Mouse (Mus musculus) bone marrow, adult 2 months (tissue): ENCODE results near the gene Cdc42se2. TPM values are rescaled to one million over a fixed set of nuclear protein-coding genes. Genes with fewer than 3 reads are reported as not detected.

Experiments
- H3K27ac ChIP-seq: fragments of 200-500 bp; 2 replicates; pipeline ENCODE4 v1.5.1; 2012; ENCODE audit warnings: low read depth, mild to moderate bottlenecking, control low read depth, inconsistent platforms, low read length; ENCODE audit not compliant: control insufficient read depth, poor library complexity, insufficient read depth
- H3K4me1 ChIP-seq: fragments of 200-500 bp; 2 replicates; pipeline ENCODE4 v1.6.1; 2011; ENCODE audit warnings: low read length; ENCODE audit not compliant: control insufficient read depth, insufficient read depth
- H3K4me3 ChIP-seq: fragments of 200-500 bp; replicated peaks from 2 replicates; pipeline ENCODE3; 2011; ENCODE audit warnings: mild to moderate bottlenecking, low read depth, low read length, control low read depth; ENCODE audit not compliant: control insufficient read depth
- CTCF ChIP-seq: fragments of 200-500 bp; IDR thresholded peaks from 2 replicates; pipeline ENCODE4 v1.5.1; 2011; ENCODE audit warnings: low read length, control low read depth; ENCODE audit not compliant: control insufficient read depth, insufficient read depth
- POLR2A ChIP-seq: fragments of 200-500 bp; IDR thresholded peaks from 2 replicates; pipeline ENCODE4 v1.6.1; 2011; ENCODE audit warnings: low read depth, mild to moderate bottlenecking, control low read depth, low read length, borderline replicate concordance; ENCODE audit not compliant: control insufficient read depth
- WGBS: fragments of 180-500 bp; shearing (Covaris S2); methylation state at CpG from one replicate; pipeline ENCODE4 v1.1.7; 2018; 5-methylcytosine and 5-hydroxymethylcytosine counted together
- polyA plus RNA-seq: library from polyadenylated mRNA; stranded (reverse); fragments of >200 nt; gene quantifications from 2 replicates; pipeline ENCODE4 v1.2.4, GENCODE M21; 2011; ENCODE audit warnings: low replicate concordance; ENCODE audit not compliant: missing spikeins, insufficient read depth, insufficient read length

Gene Cdc42se2
- polyA plus RNA-seq, 1 experiment = 17.9 TPM

GRCm38 (mm10) chr11:54806891-54807290 lies 19.4 kb upstream of the Cdc42se2 start:
- H3K27ac ChIP-seq = peak overlapping the region; percentile 26; the same call in 1 of the 2 replicates
- TF ChIP-seq CTCF = no peak
- TF ChIP-seq POLR2A = no peak
- no peak overlapping the region for H3K4me3 ChIP-seq
- peaks cover 7% of the 10 kb centered on the region; the same call in 1 of the 2 replicates for H3K4me1 ChIP-seq
- whole genome bisulfite sequencing = 95% methylated on average over 28 of the region's 28 CpGs

- H3K4me1 ChIP-seq = peaks cover 12% of the 10 kb centered on the region
- WGBS = 77% methylated on average over 4 of the region's 4 CpGs
- no peak overlapping the region for H3K4me3 ChIP-seq
- TF ChIP-seq POLR2A (no peak), CTCF (no peak)
- H3K27ac ChIP-seq = no peak overlapping the region
Observed at GRCm38 (mm10) chr11:54805196-54805595, 17.7 kb upstream of the Cdc42se2 start.

GRCm38 (mm10) chr11:54802621-54803020 lies 15.1 kb upstream of the Cdc42se2 start:
- no peak overlapping the region for H3K27ac ChIP-seq
- WGBS = 31% methylated on average over 6 of the region's 6 CpGs
- no peak for TF ChIP-seq CTCF
- TF ChIP-seq POLR2A = no peak
- peaks cover 12% of the 10 kb centered on the region for H3K4me1 ChIP-seq
- H3K4me3 ChIP-seq = no peak overlapping the region

DNA sequence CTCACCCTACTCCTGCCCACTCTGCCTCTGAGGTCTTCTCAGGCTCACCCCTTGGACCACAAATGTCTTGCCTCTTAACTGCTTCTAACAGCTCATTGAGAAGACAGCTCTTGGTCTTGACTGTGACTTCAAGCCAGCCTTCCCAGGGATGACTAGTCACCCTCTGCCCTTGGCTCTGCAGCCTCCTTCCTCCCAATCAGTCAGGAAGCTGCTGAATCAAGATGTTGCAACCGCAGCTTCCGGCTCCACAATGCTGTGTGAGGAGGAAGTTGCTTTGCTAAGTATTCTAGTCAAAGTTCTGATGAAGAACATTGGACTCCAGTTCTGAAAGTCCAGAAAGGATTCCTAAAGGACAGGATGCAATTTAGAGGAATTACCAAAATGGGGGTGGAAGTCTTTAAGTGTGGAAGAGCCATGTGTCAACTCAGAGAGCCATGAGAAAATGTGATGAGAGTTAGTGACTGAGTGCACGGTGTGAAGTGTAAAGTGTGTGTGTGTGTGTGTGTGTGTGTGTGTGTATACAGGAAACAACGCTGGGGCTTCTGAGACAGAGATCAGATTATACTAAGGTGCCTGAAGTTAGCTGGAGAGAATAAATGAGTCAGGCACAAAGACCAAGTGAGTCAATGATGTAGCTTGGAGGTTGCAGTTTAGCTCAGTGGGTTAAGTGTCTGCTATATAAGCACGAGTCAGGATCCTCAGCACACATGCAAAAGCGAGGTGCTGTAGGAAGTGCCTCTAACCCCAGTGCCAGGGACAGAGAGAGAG lies 14.5 kb upstream of the Cdc42se2 start:
- Histone ChIP-seq H3K27ac (peak overlapping the region; percentile 59; the same call in 1 of the 2 replicates), H3K4me3 (no peak overlapping the region), H3K4me1 (peaks cover 11% of the 10 kb centered on the region)
- WGBS = under 1% methylated on average over 6 of the region's 6 CpGs
- no peak for TF ChIP-seq POLR2A
- no peak for TF ChIP-seq CTCF

- no peak overlapping the region for H3K27ac ChIP-seq
- peaks cover 10% of the 10 kb centered on the region for H3K4me1 ChIP-seq
- TF ChIP-seq CTCF = no peak
- no peak for TF ChIP-seq POLR2A
- WGBS = 69% methylated on average over 11 of the region's 11 CpGs
- H3K4me3 ChIP-seq = no peak overlapping the region
Observed at GRCm38 (mm10) chr11:54796551-54796950, 9.1 kb upstream of the Cdc42se2 start.

DNA sequence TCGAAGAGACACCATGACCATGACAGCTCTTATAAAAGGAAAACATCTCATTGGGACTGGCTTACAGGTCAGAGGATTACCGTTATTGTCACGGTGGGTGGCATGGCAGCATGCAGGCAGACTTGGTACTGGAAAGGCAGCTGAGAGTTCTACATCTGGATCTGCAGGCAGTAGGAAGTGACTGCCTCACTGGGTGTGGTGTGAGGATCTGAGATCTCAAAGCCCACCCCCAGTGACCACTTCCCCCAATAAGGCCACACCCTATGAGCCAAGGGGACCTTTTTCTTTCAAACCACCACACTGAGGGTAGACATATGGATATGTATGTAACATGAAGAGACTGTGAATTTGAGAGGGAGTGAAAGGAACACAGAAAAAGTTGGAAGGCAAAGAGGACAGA lies 7.2 kb upstream of the Cdc42se2 start:
- H3K4me3 ChIP-seq = no peak overlapping the region
- WGBS = 81% methylated on average over 3 of the region's 3 CpGs
- peaks cover 9% of the 10 kb centered on the region for H3K4me1 ChIP-seq
- H3K27ac ChIP-seq = no peak overlapping the region
- no peak for TF ChIP-seq CTCF
- TF ChIP-seq POLR2A = no peak

DNA sequence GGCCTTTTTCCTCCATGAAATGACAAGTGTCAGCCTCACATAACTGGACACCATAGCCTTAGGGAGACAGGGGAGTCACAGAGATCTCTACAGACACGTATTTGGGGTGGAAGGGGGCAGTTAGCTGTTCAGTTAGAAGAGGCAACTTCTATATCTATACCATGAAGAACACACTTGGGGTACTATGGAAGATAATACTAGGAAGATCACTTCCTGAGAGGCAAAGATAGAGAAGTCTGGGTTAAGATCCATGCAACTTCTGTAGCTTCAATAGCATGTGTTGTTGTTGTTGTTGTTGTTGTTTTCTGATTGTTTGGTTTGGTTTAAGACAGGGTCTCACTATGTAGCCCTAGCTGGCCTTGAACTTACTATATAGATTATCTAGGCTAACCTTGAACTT lies 5.7 kb upstream of the Cdc42se2 start:
- Histone ChIP-seq H3K27ac (no peak overlapping the region), H3K4me1 (peaks cover 9% of the 10 kb centered on the region), H3K4me3 (no peak overlapping the region)
- 48% methylated on average over 1 of the region's 1 CpGs for WGBS
- TF ChIP-seq POLR2A (no peak), CTCF (no peak)

DNA sequence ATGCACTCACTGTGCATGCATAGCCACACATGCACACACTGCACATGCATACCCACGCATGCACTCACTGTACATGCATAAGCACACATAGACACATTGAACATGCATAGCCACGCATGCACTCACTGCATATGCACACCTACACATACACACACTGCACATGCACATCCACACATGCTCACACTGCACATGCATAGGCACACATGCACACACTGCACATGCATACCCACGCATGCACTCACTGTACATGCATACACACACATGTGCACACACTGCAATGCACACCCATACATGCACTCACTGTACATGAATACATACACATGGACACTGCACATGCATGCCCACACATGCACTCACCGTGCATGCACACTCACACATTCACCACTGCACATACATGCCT lies 4.0 kb upstream of the Cdc42se2 start:
- WGBS = 94% methylated on average over 4 of the region's 4 CpGs
- no peak overlapping the region for H3K4me3 ChIP-seq
- TF ChIP-seq POLR2A = no peak
- TF ChIP-seq CTCF = no peak
- no peak overlapping the region for H3K27ac ChIP-seq
- peaks cover 6% of the 10 kb centered on the region for H3K4me1 ChIP-seq

- TF ChIP-seq POLR2A = no peak
- no peak for TF ChIP-seq CTCF
- under 1% methylated on average over 54 of the region's 54 CpGs for WGBS
- peak overlapping the region; percentile 87 for H3K4me3 ChIP-seq
- peaks cover 8% of the 10 kb centered on the region for H3K4me1 ChIP-seq
- H3K27ac ChIP-seq = peak overlapping the region; percentile 92
Observed at GRCm38 (mm10) chr11:54786858-54787487, 502 bp downstream of the Cdc42se2 start.
